Mouse (Mus musculus): ENCODE data around the gene Blvrb.

DNA sequence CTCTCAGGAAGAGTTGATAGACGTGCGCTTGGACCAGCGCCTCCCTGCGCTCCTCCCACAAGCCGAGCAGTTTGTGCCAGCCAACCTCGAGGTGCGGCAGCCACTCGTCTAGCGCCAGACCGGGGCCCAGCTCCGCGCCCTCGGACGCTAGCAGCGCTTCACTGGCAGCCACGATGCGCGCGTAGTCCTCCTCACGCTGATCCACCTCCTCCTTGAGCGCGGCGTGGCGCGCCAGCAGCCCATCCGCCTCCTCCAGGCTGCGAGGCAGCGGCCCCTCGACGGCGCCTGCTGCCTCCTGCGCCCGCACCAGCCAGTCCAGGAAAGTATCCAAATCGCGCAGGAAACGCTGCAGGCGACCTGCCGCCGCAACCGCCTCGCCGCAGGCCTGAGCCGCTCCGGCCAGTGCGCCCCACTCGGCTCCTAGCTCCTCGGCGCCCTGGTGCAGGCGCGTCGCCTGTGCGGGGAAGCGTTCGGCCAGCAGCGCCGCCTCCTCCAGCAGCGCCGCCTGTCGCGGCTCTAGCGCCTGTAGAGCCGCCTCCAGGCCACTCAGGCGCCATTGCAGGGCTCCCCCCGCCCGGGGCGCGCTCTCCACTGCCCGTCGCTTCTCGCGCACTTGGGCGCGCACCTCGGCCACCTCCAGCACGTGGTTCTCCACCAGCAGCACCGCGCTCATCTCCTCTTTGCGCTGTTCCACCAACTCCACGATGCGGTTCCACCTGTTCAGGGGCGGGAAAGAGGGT lies 43.4 kb upstream of the Blvrb start:
- TF ChIP-seq CTCF (IDR thresholded peaks at IDR 0.05; ENCODE audit: insufficient read depth, low read depth, low read length): no peak
- TF ChIP-seq POLR2A (IDR thresholded peaks at IDR 0.05; ENCODE audit: insufficient read depth, low read depth, low read length): no peak

Measured in olfactory bulb, adult 2 months (tissue).